Mouse (Mus musculus): ENCODE measurements around the gene Zg16.
A peak's percentile ranks its signal among the peaks of the same experiment; 100 is the strongest.

The Zg16 gene

GRCm38 (mm10) chr7:127021563-127022527 lies 65.3 kb downstream of the Zg16 start:
- DNase-seq (ENCODE audit: low read depth in 2 of 2, low spot score in 2 of 2), result no peak

DNA sequence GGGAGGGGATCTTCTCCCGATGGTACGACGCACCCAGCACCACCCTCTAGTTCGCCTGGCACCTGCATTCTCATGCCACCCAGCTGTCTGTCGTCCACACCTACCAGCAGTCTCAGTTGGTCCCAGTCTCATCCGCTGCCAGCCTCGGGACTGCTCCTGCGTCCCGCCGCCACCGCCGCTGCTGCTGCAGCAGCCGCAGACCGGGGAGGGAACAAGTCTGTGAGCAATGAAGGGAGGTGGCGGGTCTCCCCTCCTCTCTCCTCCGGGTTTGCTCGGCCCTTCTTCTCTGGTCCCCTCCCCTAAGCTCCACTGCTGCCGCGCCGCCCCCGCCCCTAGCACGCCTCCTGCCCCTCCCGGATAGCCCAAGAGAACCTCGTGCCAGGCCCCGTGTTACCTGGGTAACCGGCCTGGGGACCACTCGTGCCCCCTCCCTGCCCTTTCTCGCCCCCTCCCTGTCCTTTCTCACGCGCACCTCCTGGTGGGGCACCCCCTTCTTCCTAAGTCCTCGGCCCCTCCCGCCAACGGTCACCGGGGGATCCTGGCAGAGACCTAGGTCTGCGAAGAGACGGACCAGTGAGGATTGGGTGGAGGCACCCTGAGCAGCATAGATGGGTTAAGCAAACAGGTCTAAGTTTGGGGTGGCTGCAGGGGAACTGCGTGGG lies 66.1 kb downstream of the Zg16 start, which contains the start of the genes Gm42742 and Prrt2:
Gm42742 (minus strand) TSS at position 197 of the 662 bp plus-strand sequence.
Prrt2 (minus strand) TSS at position 311 of the 662 bp plus-strand sequence.
- DNase-seq (ENCODE audit: low read depth in 2 of 2, low spot score in 2 of 2), result peak in 1 of 2 experiments; percentile 23

DNA sequence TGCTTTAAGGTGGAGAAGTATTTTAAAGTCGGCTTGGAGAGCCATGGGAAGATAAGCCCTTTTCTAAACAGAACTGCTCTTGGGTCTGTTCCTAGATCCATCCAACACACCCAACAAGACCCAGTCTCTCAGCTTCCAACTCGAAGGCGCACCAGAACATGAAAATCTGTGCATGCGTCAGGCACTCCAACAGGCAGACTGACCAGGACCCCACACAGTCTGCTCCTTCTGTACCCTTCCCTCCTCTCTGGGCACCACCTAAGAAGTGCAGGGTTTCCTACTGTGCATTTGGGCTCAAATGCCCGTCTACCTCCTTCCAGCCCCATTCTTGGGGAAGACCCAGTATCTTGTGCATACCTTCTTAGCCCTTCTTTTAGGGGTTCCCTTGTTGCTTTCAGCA lies 66.6 kb downstream of the Zg16 start:
- no peak for DNase-seq (ENCODE audit: low read depth in 2 of 2, low spot score in 2 of 2)

DNA sequence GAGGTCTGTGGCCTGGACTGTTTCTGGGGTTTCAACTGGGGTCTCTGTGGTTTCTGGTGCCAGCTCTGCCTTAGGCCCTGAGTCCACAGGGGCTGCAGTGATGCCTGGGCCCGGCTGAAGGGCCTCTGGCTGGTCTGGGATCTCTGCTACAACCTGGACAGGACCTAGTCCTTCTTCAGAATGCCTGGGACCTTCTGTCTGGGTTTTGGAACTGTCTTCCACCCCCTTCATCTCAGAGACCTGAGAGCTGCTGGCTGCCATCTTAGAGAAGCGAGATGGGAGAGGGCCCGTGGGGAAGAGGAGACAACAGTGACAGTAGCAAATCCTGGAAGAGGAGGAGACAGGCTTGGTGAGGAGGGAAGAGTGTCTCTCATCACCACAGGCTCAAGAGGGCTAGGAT lies 67.1 kb downstream of the Zg16 start:
- DNase-seq (ENCODE audit: low read depth in 2 of 2, low spot score in 2 of 2), result no peak

GRCm38 (mm10) chr7:127019306-127019960 lies 67.7 kb downstream of the Zg16 start:
- DNase-seq (ENCODE audit: low read depth in 2 of 2, low spot score in 2 of 2), result no peak

- DNase-seq (ENCODE audit: low read depth in 2 of 2, low spot score in 2 of 2), result no peak
Measured at GRCm38 (mm10) chr7:127018416-127019305, 68.5 kb downstream of the Zg16 start.

DNA sequence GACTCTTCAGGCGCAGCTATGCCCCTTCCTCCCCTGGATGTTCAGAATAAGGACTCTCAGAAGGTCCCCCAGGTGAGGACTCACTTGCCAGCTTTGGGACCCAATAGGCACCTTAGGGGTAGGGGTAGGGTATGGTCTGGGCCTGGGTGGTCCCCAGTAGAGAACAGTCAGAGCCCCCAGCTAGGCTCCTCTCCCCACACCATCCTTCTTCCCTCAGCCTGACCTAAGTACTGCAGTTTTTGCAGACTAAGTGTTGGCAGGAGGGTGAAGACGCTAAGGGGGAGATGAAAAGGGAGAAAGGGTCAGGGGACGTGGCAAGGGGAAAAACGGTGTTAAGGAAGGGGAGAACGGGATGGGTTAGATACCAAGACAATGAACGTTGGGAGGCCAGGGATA lies 69.2 kb downstream of the Zg16 start:
- no peak for DNase-seq (ENCODE audit: low read depth in 2 of 2, low spot score in 2 of 2)

DNA sequence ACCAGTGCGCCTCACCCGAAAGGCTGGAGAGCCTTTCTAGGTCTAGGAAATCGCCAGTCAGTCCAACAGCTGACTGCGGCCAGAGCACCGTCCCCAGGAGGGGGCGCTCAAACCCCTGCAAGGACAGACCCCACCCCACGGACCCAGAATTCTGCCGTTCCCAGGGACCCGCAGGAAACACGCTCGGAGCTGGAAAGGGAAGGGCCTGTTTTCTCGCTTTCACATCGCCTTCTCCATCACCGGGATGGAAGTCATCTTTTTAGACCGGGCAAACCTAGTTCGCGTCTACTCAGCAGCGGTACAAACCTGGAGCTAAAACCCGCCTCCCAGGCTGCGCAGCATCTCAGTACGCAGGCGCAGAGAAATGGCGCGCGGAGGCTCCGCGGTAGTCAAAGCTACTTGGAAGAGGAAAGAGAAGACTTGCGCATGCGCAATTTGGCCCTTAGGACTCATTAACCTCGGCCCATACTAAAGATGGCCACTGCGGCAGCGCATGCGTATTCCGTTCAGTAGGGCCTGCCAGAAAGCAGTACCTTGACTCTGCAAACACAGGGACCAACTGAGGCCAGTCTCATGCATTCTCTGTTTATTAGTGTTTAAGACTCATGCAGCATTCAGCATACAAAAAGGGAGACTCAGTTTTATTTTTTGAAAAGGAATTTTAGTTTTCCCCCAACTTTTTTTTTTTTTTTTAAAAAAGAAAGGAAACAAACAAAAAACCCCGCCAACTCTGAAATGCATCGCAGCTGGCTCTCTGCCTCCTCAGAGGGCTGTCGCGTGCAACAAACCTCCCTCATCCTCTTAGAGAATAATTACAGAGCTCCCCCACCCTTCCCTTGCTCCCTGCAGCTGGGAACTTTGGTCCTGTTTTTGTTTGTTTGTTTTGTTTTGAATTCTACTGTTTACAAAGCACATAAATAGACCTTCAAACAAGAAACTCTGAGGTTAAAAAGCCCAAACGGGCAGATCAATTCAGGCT lies 69.9 kb downstream of the Zg16 start, which contains the start of gene Pagr1a:
Pagr1a (minus strand) TSS at position 382 of the 979 bp plus-strand sequence.
- DNase-seq (ENCODE audit: low read depth in 2 of 2, low spot score in 2 of 2), result peak; percentile 92

GRCm38 (mm10) chr7:127016486-127016938 lies 70.6 kb downstream of the Zg16 start:
- no peak for DNase-seq (ENCODE audit: low read depth in 2 of 2, low spot score in 2 of 2)

GRCm38 (mm10) chr7:127016481-127016485 lies 70.8 kb downstream of the Zg16 start, which contains the start of gene Pagr1b:
Gene Pagr1b, minus strand, starts transcription at chr7:127016484.
- DNase-seq (ENCODE audit: low read depth in 2 of 2, low spot score in 2 of 2), result no peak

GRCm38 (mm10) chr7:127016081-127016480 lies 71.0 kb downstream of the Zg16 start:
- DNase-seq (ENCODE audit: low read depth in 2 of 2, low spot score in 2 of 2), result no peak

GRCm38 (mm10) chr7:127014993-127015392 lies 72.1 kb downstream of the Zg16 start:
- no peak for DNase-seq (ENCODE audit: low read depth in 2 of 2, low spot score in 2 of 2)

- DNase-seq (ENCODE audit: low read depth in 2 of 2, low spot score in 2 of 2), result peak; percentile 41 to 64
Measured at GRCm38 (mm10) chr7:127014320-127014719, 72.8 kb downstream of the Zg16 start, which contains the start of gene Mvp. Gene Mvp, minus strand, starts transcription at chr7:127014621.

DNA sequence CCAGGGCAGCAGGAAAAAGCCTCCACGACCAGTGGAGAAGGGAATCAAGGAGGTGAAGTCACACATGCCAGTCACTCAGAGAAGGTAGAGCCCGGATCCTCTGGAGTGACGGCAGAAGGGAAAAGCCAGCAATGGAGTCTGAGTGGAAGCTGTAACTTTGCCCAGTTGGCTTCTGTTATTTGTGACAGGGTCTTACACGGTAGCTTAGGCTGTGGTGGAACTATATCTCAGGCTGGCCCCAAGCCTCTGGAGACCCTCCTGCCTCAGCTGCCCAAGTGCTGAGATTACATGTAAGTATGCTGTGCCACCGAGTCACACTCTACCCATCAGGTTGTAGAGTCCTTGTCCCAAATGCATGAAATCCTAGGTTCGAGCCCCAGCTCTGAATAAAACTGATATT lies 73.7 kb downstream of the Zg16 start:
- no peak for DNase-seq (ENCODE audit: low read depth in 2 of 2, low spot score in 2 of 2)

GRCm38 (mm10) chr7:127012845-127013244 lies 74.3 kb downstream of the Zg16 start:
- DNase-seq (ENCODE audit: low read depth in 2 of 2, low spot score in 2 of 2), result no peak

DNA sequence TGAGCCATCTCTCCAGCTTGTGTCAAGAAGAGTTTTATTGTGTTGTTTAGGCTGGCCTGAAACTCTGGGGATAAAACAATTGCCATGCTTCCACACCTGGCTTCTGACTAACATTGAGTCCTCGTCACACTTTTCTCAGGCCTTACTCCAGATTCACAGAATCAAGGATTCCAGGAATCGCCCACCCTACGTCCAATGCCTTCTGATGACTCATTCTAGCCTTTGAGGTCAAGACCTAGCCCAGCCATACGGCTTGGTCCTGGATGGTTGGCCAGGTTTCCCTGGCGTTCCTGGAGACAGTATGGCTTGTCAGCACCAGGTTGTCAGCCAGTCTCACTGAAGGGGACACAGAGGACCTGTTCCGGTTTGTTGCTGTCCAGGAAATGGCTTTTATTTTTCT lies 74.8 kb downstream of the Zg16 start:
- DNase-seq (ENCODE audit: low read depth in 2 of 2, low spot score in 2 of 2), result no peak

GRCm38 (mm10) chr7:127011717-127012116 lies 75.4 kb downstream of the Zg16 start:
- DNase-seq (ENCODE audit: low read depth in 2 of 2, low spot score in 2 of 2), result no peak

- no peak for DNase-seq (ENCODE audit: low read depth in 2 of 2, low spot score in 2 of 2)
Measured at GRCm38 (mm10) chr7:127011051-127011450, 76.1 kb downstream of the Zg16 start.

DNA sequence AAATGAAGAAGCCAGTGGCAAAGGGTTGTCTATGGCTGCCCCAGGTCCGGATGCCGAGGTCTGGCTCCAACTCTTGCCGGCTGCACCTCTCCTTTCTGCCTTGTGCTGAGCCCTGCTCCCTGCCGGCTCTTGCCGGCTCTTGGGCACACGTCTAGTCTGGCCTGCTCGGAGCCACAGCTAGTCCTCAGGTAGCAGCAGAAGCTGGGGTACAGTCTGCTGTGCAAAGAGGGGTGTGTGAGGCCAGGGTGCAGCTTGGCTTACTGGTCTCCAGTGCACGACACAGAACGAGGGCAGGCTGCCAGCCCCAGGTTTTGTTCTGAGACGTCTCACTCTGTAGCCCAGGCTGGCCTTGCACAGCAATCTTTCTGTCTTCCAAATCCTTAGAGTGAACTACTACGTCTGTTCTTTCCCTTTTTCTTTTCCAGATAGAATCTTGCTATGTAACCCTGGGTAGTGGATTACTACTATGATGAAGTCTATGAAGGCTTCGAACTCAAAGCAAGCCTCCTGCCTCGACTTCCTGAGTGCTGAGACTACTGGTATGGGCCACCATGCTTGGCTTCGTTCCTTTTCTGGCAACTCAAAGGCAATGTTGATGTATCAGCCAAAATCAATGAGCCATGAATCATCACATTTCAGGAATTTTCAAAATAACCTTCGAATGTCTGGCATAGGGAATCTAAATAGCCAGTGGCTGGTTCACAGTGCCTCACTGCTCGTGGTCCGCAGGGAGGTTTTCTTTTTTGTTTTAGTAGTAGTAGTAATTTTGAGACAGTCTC lies 77.6 kb downstream of the Zg16 start:
- no peak for DNase-seq (ENCODE audit: low read depth in 2 of 2, low spot score in 2 of 2)

All from CD8-positive naive resting alpha-beta T cell, adult 2 months (primary cell).